Comparison of ENCODE assay signal across 17 mouse cellular contexts in genomic region chr1:132006046-132006445, GRCm38 (mm10). TPM values are rescaled to one million over a fixed set of nuclear protein-coding genes. Genes with fewer than 3 reads are reported as not detected.
A peak's percentile ranks its signal among the peaks of the same experiment; 100 is the strongest.
DNase-seq lines count a peak whose midpoint lies in the region; ATAC-seq and TF ChIP-seq lines count a peak whose summit lies in the region.
"Had no signal": no experiment of that assay in that cellular context is flagged by ENCODE, and none has a peak within 500 bp of the region (broad histone marks: within the 10 kb centered on the region; RNA-seq: fewer than 3 reads in every experiment).

No protein-coding gene starts in this region.

- H3K9ac ChIP-seq in CH12.LX (ENCODE audit: insufficient read depth, low read depth), result no peak overlapping the region
- no peak overlapping the region for H3K9ac ChIP-seq in neural tube, embryonic 15.5 days (replicated peaks)
- H3K9ac ChIP-seq: limb, embryonic 13.5 days had no signal

- peak overlapping the region; percentile 33 for H3K27ac ChIP-seq in CH12.LX (ENCODE audit: insufficient read depth, low read depth)
- peak overlapping the region; percentile 24; the same call in 1 of the 2 replicates for H3K27ac ChIP-seq in brown adipose tissue, adult 24 weeks (replicated peaks; ENCODE audit: low read depth, low read length)
- no peak overlapping the region for H3K27ac ChIP-seq in limb, embryonic 10.5 days
- no peak overlapping the region for H3K27ac ChIP-seq in neural tube, embryonic 15.5 days (replicated peaks)

- H3K4me3 ChIP-seq in CH12.LX (replicated peaks in 1 of 3; ENCODE audit: low read depth in 2 of 3, low read length in 2 of 3, poor library complexity in 1 of 3), result no peak overlapping the region
- no peak overlapping the region for H3K4me3 ChIP-seq in brown adipose tissue, adult 24 weeks (ENCODE audit: insufficient read depth, low read depth, low read length)
- H3K4me3 ChIP-seq in limb, embryonic 10.5 days, result no peak overlapping the region
- H3K4me3 ChIP-seq in neural tube, embryonic 15.5 days (replicated peaks), result no peak overlapping the region

- in situ Hi-C loops in CH12.LX (cut with MboI; ENCODE audit: low pct_ligation_motif_present, low pct_unique_long_range_greater_than_20kb, low sequenced_read_pairs), result loop anchor here (5.0 kb wide), 2 partner anchors 36 to 101 kb away; no protein-coding TSS in a partner anchor

- ATAC-seq in neural tube, embryonic 15.5 days (ENCODE audit: low FRiP score), result no peak
- ATAC-seq: CD4-positive, CD25-positive, alpha-beta regulatory T cell, adult 4 months; forebrain, embryonic 15.5 days had no signal

- H3K27me3 ChIP-seq in CH12.LX (replicated peaks), result no peaks in the 10 kb centered on the region
- H3K27me3 ChIP-seq in limb, embryonic 10.5 days (ENCODE audit: low read depth, poor library complexity, severe bottlenecking), result no peaks in the 10 kb centered on the region
- no peaks in the 10 kb centered on the region for H3K27me3 ChIP-seq in neural tube, embryonic 15.5 days (replicated peaks)
- H3K27me3 ChIP-seq: forebrain, embryonic 15.5 days; heart, embryonic 13.5 days; limb, embryonic 13.5 days had no signal

- H3K9me3 ChIP-seq in CH12.LX (replicated peaks; ENCODE audit: low read length), result no peaks in the 10 kb centered on the region
- no peaks in the 10 kb centered on the region for H3K9me3 ChIP-seq in limb, embryonic 10.5 days (replicated peaks)
- H3K9me3 ChIP-seq in neural tube, embryonic 15.5 days (replicated peaks), result no peaks in the 10 kb centered on the region
- H3K9me3 ChIP-seq: forebrain, embryonic 15.5 days; heart, embryonic 13.5 days; limb, embryonic 13.5 days had no signal

- 81% methylated on average over 3 of the region's 3 CpGs for WGBS in limb, embryonic 10.5 days
- 88% methylated on average over 3 of the region's 3 CpGs for WGBS in neural tube, embryonic 15.5 days

- no peak for TF ChIP-seq CTCF in CH12.LX (conservative IDR thresholded peaks at IDR 0.05 in 1 of 2, IDR thresholded peaks at IDR 0.05 in 1 of 2; ENCODE audit: low read depth in 2 of 2, low read length in 2 of 2)

- peak; percentile 89 for DNase-seq in heart, adult 11 months
- DNase-seq in heart, adult 18-20 months, result no peak
- DNase-seq in CH12.LX (ENCODE audit: extremely low read depth), result no peak
- peak; percentile 46 to 53 for DNase-seq in lung, postnatal 4 days
- no peak for DNase-seq in limb, embryonic 10.5 days (ENCODE audit: low spot score)
- DNase-seq: embryo, embryonic 11 days; gastrocnemius, postnatal 36 days; right cerebral cortex, adult 18-20 months; spleen, adult 18-20 months; thymus, postnatal 36 days had no signal

- TF ChIP-seq EP300 in CH12.LX (IDR thresholded peaks at IDR 0.05; ENCODE audit: low read length), result no peak

- H3K36me3 ChIP-seq in CH12.LX (replicated peaks in 1 of 2; ENCODE audit: control insufficient read depth in 1 of 2, insufficient read depth in 1 of 2, low read length in 1 of 2), result no peaks in the 10 kb centered on the region
- no peaks in the 10 kb centered on the region for H3K36me3 ChIP-seq in limb, embryonic 10.5 days
- H3K36me3 ChIP-seq in neural tube, embryonic 15.5 days, result no peaks in the 10 kb centered on the region
- H3K36me3 ChIP-seq: forebrain, embryonic 15.5 days; heart, embryonic 13.5 days; limb, embryonic 13.5 days had no signal

- peaks cover 22% of the 10 kb centered on the region for H3K79me2 ChIP-seq in CH12.LX (replicated peaks; ENCODE audit: control insufficient read depth, extremely low read depth, insufficient read depth, poor library complexity, severe bottlenecking)

- dilution Hi-C loops in CH12.LX (cut with MboI; ENCODE audit: extremely low pct_ligation_motif_present, extremely low pct_unique_long_range_greater_than_20kb, low sequenced_read_pairs), result no loop called here

- TF ChIP-seq RAD21 in CH12.LX (IDR thresholded peaks at IDR 0.05; ENCODE audit: low read depth, low read length), result no peak

- peak overlapping the region; percentile 32 for H3K4me2 ChIP-seq in CH12.LX (ENCODE audit: insufficient read depth, low read depth, poor library complexity, severe bottlenecking)
- no peak overlapping the region for H3K4me2 ChIP-seq in neural tube, embryonic 15.5 days

- peaks cover 18 to 47% of the 10 kb centered on the region in 2 experiments; a peak in 3 of 4 replicates for H3K4me1 ChIP-seq in CH12.LX (ENCODE audit: control insufficient read depth in 1 of 2, insufficient read depth in 2 of 2)
- H3K4me1 ChIP-seq in brown adipose tissue, adult 24 weeks (ENCODE audit: control insufficient read depth, insufficient read depth, insufficient read length, low read length), result peaks cover 22% of the 10 kb centered on the region
- peaks cover 39% of the 10 kb centered on the region for H3K4me1 ChIP-seq in limb, embryonic 10.5 days
- peaks cover 30% of the 10 kb centered on the region for H3K4me1 ChIP-seq in neural tube, embryonic 15.5 days

- no peak for TF ChIP-seq POLR2A in CH12.LX (IDR thresholded peaks at IDR 0.05; ENCODE audit: low read depth, low read length)

TF ChIP-seq in CH12.LX, 34 proteins besides CTCF, POLR2A, EP300 and RAD21:
- TF ChIP-seq SIN3A (IDR thresholded peaks at IDR 0.05; ENCODE audit: low read length), result 0 out of 2 replicates have a peak, but pooled peaks have one; percentile 19
- no peak for TF ChIP-seq RCOR1 (conservative IDR thresholded peaks at IDR 0.05; ENCODE audit: low read depth, low read length)

RNA-seq across cellular contexts. Expression of gene Elk4, which starts 1.4 kb away (rescaled TPM):
- 10 to 100 TPM; 77.4 to 82.0 TPM for total RNA-seq in heart, adult 18-20 months (2021)
- total RNA-seq in CH12.LX (2012; rRNA removed) (18.9 and 21.0 TPM in 2 replicates), CH12.LX (2014; rRNA removed) (12.8 and 16.8 TPM in 2 replicates)
- 16.1 and 17.4 TPM in 2 replicates for polyA plus RNA-seq in CH12.LX (2012; ENCODE audit: insufficient read length, low read depth)
- polyA plus RNA-seq in brown adipose tissue, adult 24 weeks (2012; ENCODE audit: insufficient read depth, insufficient read length, missing spikeins), result 38.8 and 47.3 TPM in 2 replicates
- polyA plus RNA-seq in limb, embryonic 10.5 days (2016; fragmentation: Nextera tagmentation; extraction: Ambion mirVana), result 10.6 and 15.2 TPM in 2 replicates
- polyA plus RNA-seq in neural tube, embryonic 15.5 days (2015; fragmentation: Nextera tagmentation; extraction: Ambion mirVana), result 8.0 and 15.4 TPM in 2 replicates

RNA-seq across cellular contexts. Expression of gene Slc45a3, which starts 43.3 kb away (rescaled TPM):
- 1 to 10 TPM; 5.4 to 6.9 TPM for total RNA-seq in heart, adult 18-20 months (2021)
- 0.47 and 0.55 TPM in 2 replicates for total RNA-seq in CH12.LX (2012; rRNA removed)
- total RNA-seq in CH12.LX (2014; rRNA removed), result 0.11 and 0.16 TPM in 2 replicates
- polyA plus RNA-seq in CH12.LX (2012; ENCODE audit: insufficient read length, low read depth), result 0.15 and 0.20 TPM in 2 replicates
- polyA plus RNA-seq in brown adipose tissue, adult 24 weeks (2012; ENCODE audit: insufficient read depth, insufficient read length, missing spikeins), result 0.44 TPM in 1 of 2 replicates, not detected in the other
- polyA plus RNA-seq in limb, embryonic 10.5 days (2016; fragmentation: Nextera tagmentation; extraction: Ambion mirVana), result 1.7 and 2.0 TPM in 2 replicates
- 2.0 and 3.0 TPM in 2 replicates for polyA plus RNA-seq in neural tube, embryonic 15.5 days (2015; fragmentation: Nextera tagmentation; extraction: Ambion mirVana)
- total RNA-seq: neutrophil, adult 5-6 weeks had no signal

Comparison
In these comparisons a context has a peak if more than half of its experiments do, and no peak if none do; other contexts are left out.
1. DNase-seq: peak in heart, adult 11 months (single experiment) and lung, postnatal 4 days (2 of 2); none in heart, adult 18-20 months (0 of 2), CH12.LX (single experiment) and limb, embryonic 10.5 days (single experiment).
2. H3K27ac ChIP-seq: peak in CH12.LX (single experiment) and brown adipose tissue, adult 24 weeks (single experiment); none in limb, embryonic 10.5 days (single experiment) and neural tube, embryonic 15.5 days (single experiment).